Mouse (Mus musculus): ENCODE measurements at regions not wholly inside any gene's neighbourhood (a gene's known extent, or its start where the extent isn't known, plus 50 kb on each side); places are given as distances from the start of the nearest gene placed in this dataset.
"Not testable (repeated sequence)": the region's sequence is repeated elsewhere in the genome, so short reads cannot be mapped to it uniquely, and the experiment has no call there.

DNA sequence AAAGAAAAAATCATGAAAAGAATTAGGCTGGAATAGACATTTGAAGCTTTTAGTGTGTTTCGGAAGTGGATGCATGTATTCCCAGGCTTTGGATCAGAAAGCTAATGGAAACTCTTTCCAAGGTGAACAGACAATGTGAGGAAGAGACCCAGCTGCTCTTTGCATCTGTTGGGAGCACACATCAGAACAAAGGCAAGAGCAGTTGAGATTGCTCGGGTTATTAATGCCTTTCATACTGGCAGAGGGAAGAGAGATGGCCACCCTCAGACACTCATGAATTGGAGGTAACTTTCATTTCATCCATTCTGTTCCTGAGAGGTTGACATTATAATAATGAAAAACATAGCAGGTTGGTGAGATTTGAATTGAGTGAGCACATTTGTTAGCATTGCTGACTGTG, 987.2 kb downstream of the Car8 start:
- no peaks in the 10 kb centered on the region for H3K4me1 ChIP-seq (replicated peaks)
- H3K27me3 ChIP-seq, result no peaks in the 10 kb centered on the region
- no peak for ATAC-seq (ENCODE audit: insufficient read depth)
- H3K36me3 ChIP-seq (replicated peaks), result no peaks in the 10 kb centered on the region
- no peak overlapping the region for H3K4me3 ChIP-seq (replicated peaks)
- H3K27ac ChIP-seq (replicated peaks), result no peak overlapping the region
- WGBS (ENCODE audit: insufficient replicate concordance), result 61% methylated on average over 2 of the region's 2 CpGs
- no peak overlapping the region for H3K9ac ChIP-seq
- H3K9me3 ChIP-seq (replicated peaks), result no peaks in the 10 kb centered on the region
- H3K4me2 ChIP-seq, result no peak overlapping the region

DNA sequence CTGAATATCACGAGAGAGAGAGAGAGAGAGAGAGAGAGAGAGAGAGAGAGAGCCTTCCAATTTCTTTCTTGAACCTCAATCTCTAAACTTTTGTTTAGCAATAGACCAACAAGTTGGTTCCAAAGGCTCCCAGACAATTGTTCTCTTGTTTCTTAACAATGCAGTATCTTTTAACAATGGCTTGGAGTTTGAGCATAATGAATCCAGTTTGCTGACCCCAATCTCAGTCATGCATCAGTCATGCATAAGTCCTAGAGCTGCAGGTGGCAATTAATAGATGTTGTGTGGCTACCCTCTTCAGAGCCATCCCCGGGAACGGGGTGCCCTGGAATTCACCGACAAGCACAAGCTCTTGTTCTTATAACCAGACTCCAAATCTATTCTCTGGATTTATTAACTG, 991.0 kb downstream of the Car8 start:
- Histone ChIP-seq H3K27me3 (no peaks in the 10 kb centered on the region), H3K4me3 (replicated peaks) (no peak overlapping the region), H3K4me1 (replicated peaks) (no peaks in the 10 kb centered on the region), H3K9me3 (replicated peaks) (no peaks in the 10 kb centered on the region), H3K4me2 (no peak overlapping the region), H3K27ac (replicated peaks) (no peak overlapping the region), H3K9ac (no peak overlapping the region), H3K36me3 (replicated peaks) (no peaks in the 10 kb centered on the region)
- WGBS (ENCODE audit: insufficient replicate concordance), result 70% methylated on average over 4 of the region's 4 CpGs
- ATAC-seq (ENCODE audit: insufficient read depth), result no peak

DNA sequence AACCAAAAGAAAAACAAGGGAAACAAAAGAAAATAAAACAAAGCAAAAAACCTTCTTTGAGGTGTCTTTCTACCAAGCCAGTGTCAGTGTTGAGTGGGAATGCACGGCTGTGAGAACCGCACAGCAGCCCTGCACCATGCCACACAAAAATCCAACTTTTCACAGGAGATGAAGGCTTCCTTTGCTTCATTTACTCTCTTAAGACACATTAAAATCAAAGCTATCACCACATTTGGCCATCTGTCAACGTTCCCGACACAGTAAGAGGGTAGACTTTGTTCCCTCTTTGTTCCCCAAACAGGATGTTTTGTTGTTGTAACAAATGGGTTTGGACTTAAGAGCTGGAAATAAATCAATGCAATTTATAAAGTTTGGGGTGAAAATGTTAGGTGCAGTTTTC, 991.6 kb downstream of the Car8 start:
- no peak overlapping the region for H3K4me3 ChIP-seq (replicated peaks)
- no peaks in the 10 kb centered on the region for H3K36me3 ChIP-seq (replicated peaks)
- WGBS (ENCODE audit: insufficient replicate concordance), result 54% methylated on average over 4 of the region's 4 CpGs
- H3K4me2 ChIP-seq, result no peak overlapping the region
- H3K27ac ChIP-seq (replicated peaks), result no peak overlapping the region
- no peak for ATAC-seq (ENCODE audit: insufficient read depth)
- no peaks in the 10 kb centered on the region for H3K27me3 ChIP-seq
- H3K9ac ChIP-seq, result no peak overlapping the region
- no peaks in the 10 kb centered on the region for H3K4me1 ChIP-seq (replicated peaks)
- H3K9me3 ChIP-seq (replicated peaks), result no peaks in the 10 kb centered on the region

DNA sequence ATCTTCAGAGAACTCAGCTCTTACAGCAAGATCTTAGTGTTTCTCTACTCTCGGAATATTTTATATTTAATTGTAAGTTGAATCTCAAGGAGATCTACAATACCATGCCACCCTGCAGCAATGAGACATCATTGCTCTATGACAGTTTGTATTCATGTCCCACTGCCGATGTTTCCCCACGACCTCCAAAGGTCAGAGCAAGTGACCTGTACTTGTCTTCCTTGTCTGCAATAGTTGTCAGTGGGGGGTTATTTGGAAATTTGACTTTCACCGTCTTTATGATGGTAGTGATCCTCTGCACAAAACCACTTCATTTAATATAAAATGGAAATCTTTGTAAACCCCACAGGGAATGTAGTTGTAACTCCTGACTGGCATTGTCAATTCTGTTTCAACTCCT, 992.0 kb downstream of the Car8 start:
- Histone ChIP-seq H3K36me3 (replicated peaks) (no peaks in the 10 kb centered on the region), H3K4me2 (no peak overlapping the region), H3K4me3 (replicated peaks) (no peak overlapping the region), H3K4me1 (replicated peaks) (no peaks in the 10 kb centered on the region), H3K9me3 (replicated peaks) (no peaks in the 10 kb centered on the region), H3K9ac (no peak overlapping the region), H3K27me3 (no peaks in the 10 kb centered on the region), H3K27ac (replicated peaks) (no peak overlapping the region)
- no peak for ATAC-seq (ENCODE audit: insufficient read depth)
- 66% methylated on average over 4 of the region's 4 CpGs for WGBS (ENCODE audit: insufficient replicate concordance)

DNA sequence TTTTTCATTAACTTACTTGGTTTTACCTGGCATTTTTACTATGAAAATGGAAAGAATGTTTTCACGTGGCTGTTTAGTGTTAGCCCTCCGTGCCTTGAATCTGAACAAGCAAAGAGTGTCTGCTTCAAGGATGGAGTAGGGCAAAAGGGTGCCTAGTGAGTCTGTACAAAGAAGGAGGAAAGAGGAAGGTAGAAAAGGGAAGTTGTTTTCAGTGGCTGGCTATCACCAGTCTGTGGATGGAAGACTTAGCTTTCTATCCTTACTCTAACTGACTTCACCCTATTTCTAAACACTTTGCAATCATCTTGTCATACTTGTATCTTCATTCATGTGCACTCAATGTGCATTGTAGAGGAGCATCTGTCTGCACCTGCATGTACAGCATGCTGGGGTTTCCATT, 993.2 kb downstream of the Car8 start:
- WGBS (ENCODE audit: insufficient replicate concordance), result 37% methylated on average over 2 of the region's 2 CpGs
- H3K9me3 ChIP-seq (replicated peaks), result no peaks in the 10 kb centered on the region
- no peak overlapping the region for H3K9ac ChIP-seq
- H3K27me3 ChIP-seq, result no peaks in the 10 kb centered on the region
- no peak overlapping the region for H3K27ac ChIP-seq (replicated peaks)
- H3K4me3 ChIP-seq (replicated peaks), result no peak overlapping the region
- no peak for ATAC-seq (ENCODE audit: insufficient read depth)
- no peak overlapping the region for H3K4me2 ChIP-seq
- H3K4me1 ChIP-seq (replicated peaks), result no peaks in the 10 kb centered on the region
- H3K36me3 ChIP-seq (replicated peaks), result no peaks in the 10 kb centered on the region

DNA sequence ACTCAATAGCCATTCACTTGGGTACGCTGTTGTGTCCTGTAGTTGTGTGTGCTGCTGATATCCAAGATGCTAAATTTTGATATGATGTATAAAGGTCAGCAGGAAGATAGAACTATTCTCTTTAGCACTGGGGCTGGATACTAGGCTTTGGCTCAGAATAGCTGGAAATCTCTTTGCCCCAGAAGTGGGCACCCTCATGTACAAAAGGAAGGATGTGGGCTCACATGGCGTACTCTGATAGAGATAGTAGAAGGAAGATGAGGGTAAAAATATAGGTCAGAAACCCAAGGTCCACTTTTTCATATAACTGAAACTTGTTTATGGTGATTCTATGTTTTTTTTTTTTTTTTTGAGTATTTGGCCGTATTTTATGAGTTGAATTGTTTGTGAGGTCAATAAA, 1001.0 kb downstream of the Car8 start:
- H3K4me3 ChIP-seq (replicated peaks), result no peak overlapping the region
- H3K27me3 ChIP-seq, result no peaks in the 10 kb centered on the region
- 24% methylated on average over 3 of the region's 3 CpGs for WGBS (ENCODE audit: insufficient replicate concordance)
- H3K9ac ChIP-seq, result no peak overlapping the region
- no peak overlapping the region for H3K4me2 ChIP-seq
- H3K9me3 ChIP-seq (replicated peaks), result no peaks in the 10 kb centered on the region
- H3K27ac ChIP-seq (replicated peaks), result no peak overlapping the region
- H3K36me3 ChIP-seq (replicated peaks), result no peaks in the 10 kb centered on the region
- no peak for ATAC-seq (ENCODE audit: insufficient read depth)
- no peaks in the 10 kb centered on the region for H3K4me1 ChIP-seq (replicated peaks)

DNA sequence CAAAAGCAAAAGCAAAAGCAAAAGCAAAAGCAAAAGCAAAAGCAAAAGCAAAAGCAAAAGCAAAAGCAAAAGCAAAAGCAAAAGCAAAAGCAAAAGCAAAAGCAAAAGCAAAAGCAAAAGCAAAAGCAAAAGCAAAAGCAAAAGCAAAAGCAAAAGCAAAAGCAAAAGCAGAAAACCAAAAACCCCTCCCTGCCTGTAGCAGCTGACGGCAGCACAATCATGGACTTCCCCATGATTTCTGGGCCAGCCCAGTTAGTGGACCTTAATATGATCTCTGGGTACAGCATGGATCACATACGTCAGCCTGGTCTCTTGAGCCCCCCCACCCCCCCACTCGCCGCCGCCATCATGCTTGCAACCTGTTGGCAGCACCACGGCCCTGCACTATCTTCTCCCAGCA, 1004.3 kb downstream of the Car8 start:
- H3K36me3 ChIP-seq (replicated peaks); H3K27ac ChIP-seq (replicated peaks); H3K9me3 ChIP-seq (replicated peaks); ATAC-seq (ENCODE audit: insufficient read depth); H3K4me3 ChIP-seq (replicated peaks); H3K27me3 ChIP-seq; H3K9ac ChIP-seq; H3K4me1 ChIP-seq (replicated peaks); H3K4me2 ChIP-seq: not testable (repeated sequence)
- 75% methylated on average over 6 of the region's 6 CpGs for WGBS (ENCODE audit: insufficient replicate concordance)

DNA sequence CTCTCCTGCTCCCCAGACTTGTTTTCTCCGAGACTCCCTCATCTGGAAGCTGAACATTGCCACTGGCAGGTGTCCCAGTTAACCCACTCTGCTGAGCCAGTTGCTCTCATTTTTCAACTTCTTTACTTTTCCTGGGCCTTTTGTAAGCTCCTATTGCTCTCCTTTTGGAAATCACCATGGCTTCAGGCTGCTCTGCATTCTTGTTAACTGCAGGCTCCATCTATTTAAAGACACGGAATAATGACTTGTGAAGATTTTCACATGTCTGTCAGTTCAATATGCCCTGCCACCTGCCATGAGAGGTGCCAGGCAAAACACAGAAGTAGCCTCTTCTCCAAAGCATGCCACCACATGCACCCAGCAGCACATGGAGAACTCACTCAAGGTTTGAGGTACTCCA, 1009.9 kb downstream of the Car8 start:
- Histone ChIP-seq H3K9me3 (replicated peaks) (no peaks in the 10 kb centered on the region), H3K27ac (replicated peaks) (no peak overlapping the region), H3K4me3 (replicated peaks) (no peak overlapping the region), H3K4me2 (no peak overlapping the region), H3K27me3 (no peaks in the 10 kb centered on the region), H3K4me1 (replicated peaks) (no peaks in the 10 kb centered on the region), H3K36me3 (replicated peaks) (no peaks in the 10 kb centered on the region), H3K9ac (no peak overlapping the region)
- ATAC-seq (ENCODE audit: insufficient read depth), result no peak
- 63% methylated on average over 2 of the region's 2 CpGs for WGBS (ENCODE audit: insufficient replicate concordance)

DNA sequence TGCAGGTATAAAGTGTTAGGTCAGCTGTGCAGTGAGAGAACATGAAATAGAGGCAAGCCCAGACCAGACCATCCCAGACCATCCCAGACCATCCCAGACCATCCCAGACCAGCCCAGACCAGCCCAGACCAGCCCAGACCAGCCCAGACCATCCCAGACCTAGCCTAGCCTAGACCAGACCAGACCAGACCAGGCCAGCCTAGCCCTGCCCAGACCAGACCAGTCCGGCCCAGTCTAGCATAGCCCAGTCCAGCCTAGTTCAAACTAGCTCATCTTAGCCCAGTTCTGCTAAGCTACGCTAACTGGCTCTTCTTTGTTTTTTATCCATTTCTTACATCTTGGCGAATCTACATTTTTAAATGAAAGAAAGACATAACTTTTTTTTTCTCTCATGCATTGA, 1015.9 kb downstream of the Car8 start:
- H3K4me2 ChIP-seq, result no peak overlapping the region
- H3K27me3 ChIP-seq, result no peaks in the 10 kb centered on the region
- H3K36me3 ChIP-seq (replicated peaks), result no peaks in the 10 kb centered on the region
- no peak overlapping the region for H3K27ac ChIP-seq (replicated peaks)
- H3K9me3 ChIP-seq (replicated peaks), result no peaks in the 10 kb centered on the region
- no peak for ATAC-seq (ENCODE audit: insufficient read depth)
- H3K4me3 ChIP-seq (replicated peaks), result no peak overlapping the region
- WGBS (ENCODE audit: insufficient replicate concordance), result 74% methylated on average over 3 of the region's 3 CpGs
- no peaks in the 10 kb centered on the region for H3K4me1 ChIP-seq (replicated peaks)
- H3K9ac ChIP-seq, result no peak overlapping the region

DNA sequence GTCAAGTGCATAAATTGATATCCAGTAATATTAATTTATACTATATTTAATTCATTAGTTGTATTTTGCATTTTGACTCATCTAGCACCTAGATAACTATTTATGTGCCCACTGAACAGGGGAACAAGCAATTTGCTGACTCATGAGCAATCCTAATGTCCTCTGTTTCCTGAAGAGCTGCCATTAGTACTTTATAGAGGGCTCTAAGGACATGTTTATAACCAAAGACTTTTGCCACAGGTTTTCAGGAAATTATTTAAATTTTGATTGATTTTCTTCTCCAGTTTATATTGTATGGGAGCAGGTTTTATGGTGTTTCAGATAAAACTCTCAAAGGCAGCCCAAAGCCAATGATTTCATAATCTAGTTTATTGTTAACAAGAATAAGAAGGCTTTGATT, 1018.4 kb downstream of the Car8 start:
- Histone ChIP-seq H3K4me3 (replicated peaks) (no peak overlapping the region), H3K9me3 (replicated peaks) (no peaks in the 10 kb centered on the region), H3K36me3 (replicated peaks) (no peaks in the 10 kb centered on the region), H3K27me3 (no peaks in the 10 kb centered on the region), H3K4me2 (no peak overlapping the region), H3K27ac (replicated peaks) (no peak overlapping the region), H3K9ac (no peak overlapping the region), H3K4me1 (replicated peaks) (no peaks in the 10 kb centered on the region)
- ATAC-seq (ENCODE audit: insufficient read depth), result no peak

DNA sequence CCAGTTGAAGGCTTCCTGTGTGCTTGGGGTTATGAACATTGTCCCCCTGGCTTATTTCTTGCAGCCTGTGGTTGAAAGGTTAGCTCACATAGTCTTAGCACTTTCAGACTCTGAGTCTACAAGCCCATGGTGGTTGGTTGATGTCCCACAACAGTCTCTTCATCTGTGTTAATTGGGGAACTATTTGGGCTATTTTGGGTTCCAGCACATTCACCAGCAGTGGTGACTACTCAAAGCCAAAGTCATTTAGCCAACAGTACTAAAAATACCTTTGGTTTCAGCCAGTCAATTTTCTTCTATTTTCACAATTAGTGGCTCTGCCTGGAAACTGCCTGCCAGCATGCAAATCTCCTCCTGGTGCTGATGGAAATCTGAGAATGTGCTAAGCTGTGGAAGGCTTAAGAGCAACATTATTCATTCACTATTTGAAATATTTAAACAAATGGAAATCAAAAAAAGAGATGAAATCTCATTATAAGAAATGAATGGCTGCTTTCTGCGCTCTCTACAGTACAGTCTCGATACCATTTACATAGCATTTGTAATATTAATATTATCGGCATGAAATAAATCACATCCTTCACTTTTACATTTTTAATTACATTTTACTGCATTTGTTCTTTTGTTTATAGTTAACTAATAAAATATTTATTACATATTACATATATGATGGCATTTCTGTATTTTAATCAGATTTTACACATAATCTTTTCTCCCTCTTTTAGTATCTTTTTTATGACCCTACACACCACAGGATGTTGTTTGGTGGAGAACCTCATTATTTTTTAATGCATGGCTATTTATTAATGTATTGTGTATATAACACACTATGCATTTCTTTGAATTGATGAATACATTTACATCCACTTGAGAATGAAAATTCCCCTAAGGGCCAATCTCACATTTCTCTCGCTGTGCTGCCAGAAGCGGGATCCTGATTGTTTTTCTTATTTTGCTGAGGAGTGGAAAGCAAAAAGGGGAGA, 1023.5 kb downstream of the Car8 start:
- 78% methylated on average over 5 of the region's 5 CpGs for WGBS (ENCODE audit: insufficient replicate concordance)
- Histone ChIP-seq H3K9me3 (replicated peaks) (no peaks in the 10 kb centered on the region), H3K9ac (no peak overlapping the region), H3K27ac (replicated peaks) (no peak overlapping the region), H3K4me1 (replicated peaks) (no peaks in the 10 kb centered on the region), H3K4me2 (no peak overlapping the region), H3K36me3 (replicated peaks) (no peaks in the 10 kb centered on the region), H3K4me3 (replicated peaks) (no peak overlapping the region), H3K27me3 (no peaks in the 10 kb centered on the region)
- no peak for ATAC-seq (ENCODE audit: insufficient read depth)

DNA sequence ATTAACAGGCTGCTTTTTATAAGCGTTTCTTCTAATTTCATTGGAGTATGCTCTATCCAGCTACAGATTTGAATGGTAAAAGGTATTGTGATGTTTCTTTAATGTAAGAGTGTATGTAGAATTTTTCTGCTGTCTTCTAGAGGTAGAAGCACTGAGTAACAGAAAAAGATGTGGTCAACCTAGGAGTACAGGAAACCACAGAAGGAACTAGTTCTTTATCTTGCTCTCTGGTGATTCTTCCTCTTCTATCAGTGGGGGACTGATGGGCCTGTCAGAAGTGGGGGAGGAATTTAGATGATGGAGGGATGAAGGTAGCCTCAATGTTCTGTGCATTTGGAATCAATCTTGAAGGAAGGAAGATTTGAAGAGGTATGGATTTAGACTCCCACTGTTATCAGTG, 1031.9 kb downstream of the Car8 start:
- Histone ChIP-seq H3K4me2 (no peak overlapping the region), H3K9me3 (replicated peaks) (no peaks in the 10 kb centered on the region), H3K4me1 (replicated peaks) (no peaks in the 10 kb centered on the region), H3K27ac (replicated peaks) (no peak overlapping the region), H3K27me3 (no peaks in the 10 kb centered on the region), H3K9ac (no peak overlapping the region), H3K4me3 (replicated peaks) (no peak overlapping the region), H3K36me3 (replicated peaks) (no peaks in the 10 kb centered on the region)
- ATAC-seq (ENCODE audit: insufficient read depth), result no peak
- 33% methylated on average over 1 of the region's 1 CpGs for WGBS (ENCODE audit: insufficient replicate concordance)

Data from liver, embryonic 15.5 days (tissue).